In genomic region chr1:186705915-186706248, GRCm38 (mm10) we compare ENCODE assay signal across 8 mouse cellular contexts. TPM values are rescaled to one million over a fixed set of nuclear protein-coding genes. Genes with fewer than 3 reads are reported as not detected.
DNase-seq lines count a peak whose midpoint lies in the region; ATAC-seq and TF ChIP-seq lines count a peak whose summit lies in the region.

Gene Tgfb2 (minus strand): TSS chr1:186705989.

- no peaks in the 10 kb centered on the region for H3K9me3 ChIP-seq in embryonic facial prominence, embryonic 12.5 days
- no peaks in the 10 kb centered on the region for H3K9me3 ChIP-seq in heart, embryonic 12.5 days (replicated peaks)
- H3K9me3 ChIP-seq in midbrain, embryonic 14.5 days (ENCODE audit: control insufficient read depth, low read length), result no peaks in the 10 kb centered on the region

- H3K9ac ChIP-seq in embryonic facial prominence, embryonic 12.5 days, result peak within 1 kb of the TSS; percentile 80
- peak within 1 kb of the TSS; percentile 90 for H3K9ac ChIP-seq in heart, embryonic 12.5 days
- H3K9ac ChIP-seq in midbrain, embryonic 14.5 days (replicated peaks; ENCODE audit: low read length), result peak within 1 kb of the TSS; percentile 78

- H3K27me3 ChIP-seq in testis, adult 2 months (ENCODE audit: control insufficient read depth, insufficient read depth, low read length), result no peaks in the 10 kb centered on the region
- H3K27me3 ChIP-seq in embryonic facial prominence, embryonic 12.5 days, result no peaks in the 10 kb centered on the region
- no peaks in the 10 kb centered on the region for H3K27me3 ChIP-seq in heart, embryonic 12.5 days (replicated peaks)
- peaks cover 21% of the 10 kb centered on the region; the same call in 1 of the 2 replicates for H3K27me3 ChIP-seq in midbrain, embryonic 14.5 days (ENCODE audit: control insufficient read depth, insufficient read depth, low read length)

- ATAC-seq in embryonic facial prominence, embryonic 12.5 days (ENCODE audit: insufficient number of reproducible peaks, insufficient read depth, low FRiP score, low TSS enrichment), result peak; percentile 19; the same call in 1 of the 2 replicates
- ATAC-seq in heart, embryonic 12.5 days (ENCODE audit: insufficient number of reproducible peaks, low FRiP score), result 0 out of 2 replicates have a peak, but pooled peaks have one; percentile 24
- ATAC-seq in midbrain, embryonic 14.5 days (ENCODE audit: low FRiP score, low TSS enrichment), result peak; percentile 36
- no peak for ATAC-seq in CD4-positive, CD25-positive, alpha-beta regulatory T cell, adult 4 months

- peak within 1 kb of the TSS; percentile 59 for H3K4me3 ChIP-seq in testis, adult 2 months (ENCODE audit: control insufficient read depth, low read depth, low read length)
- H3K4me3 ChIP-seq in embryonic facial prominence, embryonic 12.5 days, result peak within 1 kb of the TSS; percentile 68
- peak within 1 kb of the TSS; percentile 71 for H3K4me3 ChIP-seq in heart, embryonic 12.5 days
- H3K4me3 ChIP-seq in midbrain, embryonic 14.5 days (replicated peaks; ENCODE audit: low read depth, low read length), result peak within 1 kb of the TSS; percentile 61

- TF ChIP-seq POLR2A in testis, adult 2 months (IDR thresholded peaks at IDR 0.05; ENCODE audit: control insufficient read depth, low read depth, low read length), result no peak

- no peaks in the 10 kb centered on the region for H3K36me3 ChIP-seq in testis, adult 2 months (ENCODE audit: control insufficient read depth, insufficient read depth, low read length)
- H3K36me3 ChIP-seq in embryonic facial prominence, embryonic 12.5 days, result no peaks in the 10 kb centered on the region
- no peaks in the 10 kb centered on the region for H3K36me3 ChIP-seq in heart, embryonic 12.5 days
- no peaks in the 10 kb centered on the region for H3K36me3 ChIP-seq in midbrain, embryonic 14.5 days (ENCODE audit: control insufficient read depth, insufficient read depth, low read length)

- no peak within 1 kb of the TSS; the same call in 1 of the 2 replicates for H3K27ac ChIP-seq in testis, adult 2 months (ENCODE audit: control insufficient read depth, insufficient read depth, low read depth, low read length)
- peak within 1 kb of the TSS; percentile 95 for H3K27ac ChIP-seq in embryonic facial prominence, embryonic 12.5 days
- H3K27ac ChIP-seq in heart, embryonic 12.5 days (ENCODE audit: poor library complexity, severe bottlenecking), result peak within 1 kb of the TSS; percentile 93
- peak within 1 kb of the TSS; percentile 60 for H3K27ac ChIP-seq in midbrain, embryonic 14.5 days (replicated peaks; ENCODE audit: low read depth, low read length)

- WGBS in embryonic facial prominence, embryonic 12.5 days, result under 1% methylated on average over 12 of the region's 12 CpGs
- 2% methylated on average over 12 of the region's 12 CpGs for WGBS in heart, embryonic 12.5 days
- WGBS in midbrain, embryonic 14.5 days, result 1% methylated on average over 12 of the region's 12 CpGs

- H3K4me2 ChIP-seq in embryonic facial prominence, embryonic 12.5 days (replicated peaks), result peak within 1 kb of the TSS; percentile 72
- peak within 1 kb of the TSS; percentile 75 for H3K4me2 ChIP-seq in heart, embryonic 12.5 days
- peak within 1 kb of the TSS; percentile 94 for H3K4me2 ChIP-seq in midbrain, embryonic 14.5 days (ENCODE audit: low read length)

- no peak for TF ChIP-seq CTCF in testis, adult 2 months (IDR thresholded peaks at IDR 0.05; ENCODE audit: control insufficient read depth, insufficient read depth, insufficient replicate concordance, low read depth, low read length)

- DNase-seq in testis, postnatal 10 days (ENCODE audit: low spot score), result no peak
- peak; percentile 28 to 33 for DNase-seq in left cerebral cortex, postnatal 36 days (ENCODE audit: low spot score in 2 of 2)
- DNase-seq in midbrain, embryonic 14.5 days, result peak; percentile 66
- no peak for DNase-seq in cerebellum, postnatal 25 days

- intact Hi-C loops in left cerebral cortex, postnatal 36 days (cut with DNase I), result loop anchor here (10.0 kb wide), 4 partner anchors 91 to 591 kb away; partner anchors contain the start of gene Lyplal1

- H3K4me1 ChIP-seq in testis, adult 2 months (ENCODE audit: control insufficient read depth, insufficient read depth, low read length), result peaks cover 12% of the 10 kb centered on the region
- peaks cover 18% of the 10 kb centered on the region for H3K4me1 ChIP-seq in embryonic facial prominence, embryonic 12.5 days
- peaks cover 14% of the 10 kb centered on the region; the same call in 1 of the 2 replicates for H3K4me1 ChIP-seq in heart, embryonic 12.5 days (replicated peaks)
- peaks cover 15% of the 10 kb centered on the region for H3K4me1 ChIP-seq in midbrain, embryonic 14.5 days (ENCODE audit: control insufficient read depth, insufficient read depth, low read length)

RNA-seq across cellular contexts. Expression of gene Tgfb2, which starts in this region (rescaled TPM):
- polyA plus RNA-seq in testis, adult 2 months (2012; rRNA removed), result 0.18 and 0.32 TPM in 2 replicates
- polyA plus RNA-seq in embryonic facial prominence, embryonic 12.5 days (2016; fragmentation: Nextera tagmentation; extraction: Ambion mirVana), result 73.6 and 78.6 TPM in 2 replicates
- 69.0 and 74.2 TPM in 2 replicates for polyA plus RNA-seq in heart, embryonic 12.5 days (2016; fragmentation: Nextera tagmentation; extraction: Ambion mirVana)
- total RNA-seq in left cerebral cortex, postnatal 36 days (2021), result 1 to 10 TPM; 6.1 to 7.9 TPM
- polyA plus RNA-seq in midbrain, embryonic 14.5 days (2014; fragmentation: Nextera tagmentation; extraction: Ambion mirVana), result 11.8 and 14.7 TPM in 2 replicates
- polyA plus RNA-seq in CD4-positive, CD25-positive, alpha-beta regulatory T cell, adult 4 months (2017; shearing (Covaris generic)), result under 1 TPM; 0.08 to 0.51 TPM

Comparison
In these comparisons a context has a peak if more than half of its experiments do, and no peak if none do; other contexts are left out.
1. DNase-seq: peak in left cerebral cortex, postnatal 36 days (2 of 2) and midbrain, embryonic 14.5 days (single experiment); none in testis, postnatal 10 days (single experiment) and cerebellum, postnatal 25 days (0 of 2).
2. Peak in every context shown above with its lines, with median percentiles within 50 percentile points of each other: H3K4me3 ChIP-seq, H3K4me2 ChIP-seq and H3K9ac ChIP-seq.